Mouse (Mus musculus) embryo, embryonic 10.5 days (tissue): ENCODE results near the gene Vwa5b1.

Experiments used
- DNase-seq: peaks from one replicate; pipeline ENCODE4 v3.0.0-alpha.2; 2015; ENCODE audit warnings: low spot score

Vwa5b1 gene

DNA sequence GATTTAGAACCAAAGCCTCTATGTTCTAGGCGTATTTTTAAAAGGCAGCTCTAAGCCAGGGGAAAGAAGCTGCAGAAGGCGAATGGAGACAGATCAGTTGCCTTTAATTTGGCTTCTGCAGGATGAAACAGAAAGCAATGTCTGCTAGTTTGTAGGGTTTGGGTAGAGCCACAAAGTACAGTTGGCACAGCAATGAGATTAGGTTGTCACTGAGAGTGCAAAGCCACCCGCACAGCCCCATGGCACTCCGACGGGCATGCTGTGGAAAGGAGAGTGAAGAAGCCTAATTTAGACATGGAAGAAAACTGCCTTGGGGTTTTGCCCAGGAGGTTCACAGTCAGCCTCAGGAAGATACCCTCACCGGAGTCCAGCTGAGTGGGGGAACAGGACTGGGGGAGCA lies 105.7 kb downstream of the Vwa5b1 start:
- DNase-seq: no peak

DNA sequence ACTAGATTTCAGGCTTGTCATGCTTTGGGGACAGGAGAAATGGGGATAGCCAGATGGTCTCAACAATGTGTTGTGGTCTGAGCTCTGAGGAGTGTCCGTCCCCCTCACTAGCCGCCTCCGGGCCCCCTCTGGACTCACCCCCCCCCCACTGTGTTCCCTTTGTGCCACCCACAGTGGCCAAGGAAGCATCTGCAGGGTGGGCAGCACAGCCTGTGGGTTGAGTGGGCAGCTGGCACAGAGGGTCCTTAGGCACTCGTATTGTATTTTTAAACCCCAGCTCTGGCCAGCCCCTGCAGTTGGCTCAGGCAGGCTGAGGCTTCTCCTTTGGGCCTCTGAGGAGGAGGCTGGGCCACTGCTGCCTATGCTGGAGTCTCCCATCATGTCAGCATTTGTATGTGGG lies 110.0 kb downstream of the Vwa5b1 start:
- DNase-seq: no peak

DNA sequence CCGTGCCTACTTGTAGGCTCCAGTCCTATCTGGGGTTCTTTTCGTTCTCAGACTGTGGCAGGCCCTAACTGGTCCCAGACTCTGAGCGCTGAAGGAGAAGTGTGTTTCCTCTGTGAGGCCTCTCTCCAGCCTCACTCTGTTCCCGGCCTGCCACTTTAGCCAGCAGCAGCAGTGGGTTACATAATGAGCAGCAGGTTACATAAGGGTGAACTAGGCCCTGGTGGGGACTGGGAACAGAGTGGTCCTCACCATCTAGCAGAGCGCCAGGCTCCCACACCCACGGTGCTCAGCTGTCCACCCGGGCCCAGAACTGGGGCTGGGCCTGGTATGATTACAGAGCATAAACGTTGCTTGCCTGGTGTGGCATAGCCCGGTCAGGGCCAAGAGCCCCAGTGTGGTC lies 110.9 kb downstream of the Vwa5b1 start:
- no peak for DNase-seq

DNA sequence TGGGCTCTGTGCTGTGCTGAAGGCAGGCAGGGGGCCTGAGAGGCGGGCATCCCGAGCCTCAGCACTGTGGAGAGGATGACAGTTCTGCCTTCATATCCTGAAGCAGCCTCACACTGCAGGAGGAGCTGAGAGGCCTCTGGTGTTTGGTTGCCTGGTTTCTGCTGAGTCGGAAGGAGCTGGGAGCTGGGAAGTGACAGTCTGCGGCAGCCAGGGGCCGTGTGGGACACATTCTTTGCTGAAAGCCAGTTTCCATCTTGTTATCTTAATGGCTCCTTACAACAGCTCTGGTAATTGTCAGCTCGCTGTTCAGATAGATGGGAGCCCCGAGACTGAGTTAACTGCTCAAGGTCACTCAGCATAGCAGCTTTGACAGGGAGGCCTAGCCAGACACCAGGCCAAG lies 111.9 kb downstream of the Vwa5b1 start:
- no peak for DNase-seq

DNA sequence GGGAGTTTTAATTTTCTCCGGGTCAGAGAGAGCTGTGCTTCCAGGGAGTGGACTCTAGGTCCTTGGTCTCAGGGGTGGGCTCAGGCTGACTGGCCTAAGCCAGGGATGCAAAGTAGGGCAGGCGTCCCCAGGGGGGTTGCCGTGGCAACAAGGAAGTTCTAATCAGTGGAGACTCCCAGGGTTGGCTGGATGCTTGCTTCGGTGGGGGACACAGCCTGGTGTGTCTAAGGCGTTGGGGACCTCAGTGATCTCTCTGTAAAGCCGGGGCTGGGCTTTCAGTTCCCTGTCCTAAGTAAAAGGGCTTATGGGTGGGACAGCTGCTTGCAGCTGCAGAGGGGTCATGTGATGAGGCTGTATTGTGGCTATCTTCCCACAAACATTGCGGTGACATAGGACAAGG lies 113.4 kb downstream of the Vwa5b1 start:
- DNase-seq: peak; percentile 64

DNA sequence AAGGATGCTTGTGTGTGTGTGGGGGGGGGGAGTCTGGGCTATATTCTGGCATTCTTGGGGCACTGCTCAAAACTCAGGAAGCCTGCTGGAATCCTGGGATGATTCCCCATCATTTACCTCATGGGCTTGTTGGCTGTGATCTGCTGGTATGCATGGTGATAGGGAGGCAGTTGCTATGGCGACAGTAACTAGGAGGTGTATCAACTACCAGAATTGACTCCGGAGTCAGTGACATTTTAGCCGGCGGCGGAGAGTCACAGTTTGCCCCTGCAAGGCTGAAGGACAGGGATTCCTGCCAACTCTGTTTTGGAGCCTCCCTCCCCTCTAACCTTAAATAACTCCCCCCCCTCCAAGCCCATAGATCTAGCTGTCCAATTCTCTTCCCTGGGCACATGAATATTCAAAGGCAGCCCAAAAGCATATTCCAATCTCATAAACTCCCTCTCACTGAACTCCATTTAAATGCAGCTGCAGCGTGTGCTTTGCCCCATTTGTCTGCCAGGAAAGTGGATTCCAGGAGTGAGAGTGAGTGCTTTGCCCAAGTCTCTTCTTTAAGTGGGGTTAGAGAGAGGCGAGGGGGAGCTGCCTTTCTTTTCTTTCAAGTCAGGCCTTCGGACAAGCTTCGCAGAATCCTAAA lies 118.4 kb downstream of the Vwa5b1 start:
- DNase-seq: peak; percentile 50

DNA sequence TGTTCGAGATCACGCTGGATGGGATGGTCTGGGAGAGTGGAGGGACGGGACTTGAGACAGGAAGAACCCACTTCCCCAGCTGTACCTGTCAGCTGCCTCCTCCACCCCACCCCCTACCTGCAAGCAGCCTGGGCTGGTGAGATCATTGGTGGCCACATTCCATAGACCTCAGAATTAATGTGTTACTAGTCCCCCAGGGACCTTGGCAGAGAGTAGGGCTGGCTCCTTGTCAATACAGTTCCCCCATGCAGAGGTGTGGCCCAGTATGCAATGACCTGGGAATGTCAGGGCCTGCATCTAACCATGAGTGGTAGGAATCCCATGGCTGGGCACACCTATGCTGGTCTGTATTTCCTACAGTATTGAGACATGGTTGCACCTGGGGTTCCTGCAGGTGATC lies 119.2 kb downstream of the Vwa5b1 start:
- DNase-seq: no peak
